12 mouse cellular contexts compared by ENCODE assay signal in the genomic region with DNA sequence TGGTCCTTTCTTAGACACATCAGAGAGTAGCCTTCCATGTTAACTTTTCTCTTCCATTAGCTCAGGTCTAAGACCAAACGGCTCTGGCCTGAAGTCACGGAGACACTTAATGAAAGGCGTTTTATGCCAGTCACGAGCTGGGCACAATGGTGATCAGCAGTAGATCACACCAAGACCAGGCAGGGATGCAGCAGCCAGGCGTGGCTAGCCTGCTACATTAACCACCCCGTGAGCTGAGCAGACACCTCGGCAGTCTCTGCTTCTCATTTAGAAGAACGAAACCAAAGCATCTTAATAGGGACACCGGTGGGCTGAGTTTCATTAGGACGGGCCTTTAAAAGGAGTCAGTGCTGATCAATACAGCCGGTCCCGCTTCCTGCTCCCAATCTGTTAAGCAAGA.
DNase-seq lines count a peak whose midpoint lies in the region; ATAC-seq lines count a peak whose summit lies in the region.
"Had no signal": no experiment of that assay in that cellular context is flagged by ENCODE, and none has a peak within 500 bp of the region (broad histone marks: within the 10 kb centered on the region; RNA-seq: fewer than 3 reads in every experiment).

No protein-coding gene starts in this region.

- no peak overlapping the region for H3K4me3 ChIP-seq in midbrain, embryonic 13.5 days (replicated peaks)
- no peak overlapping the region for H3K4me3 ChIP-seq in midbrain, embryonic 10.5 days
- no peak overlapping the region for H3K4me3 ChIP-seq in forebrain, embryonic 16.5 days (replicated peaks; ENCODE audit: low read length)
- H3K4me3 ChIP-seq in hindbrain, embryonic 14.5 days (replicated peaks; ENCODE audit: low read length): no peak overlapping the region
- no peak overlapping the region for H3K4me3 ChIP-seq in neural tube, embryonic 14.5 days (ENCODE audit: low read depth, low read length)
- H3K4me3 ChIP-seq: intestine, embryonic 15.5 days; liver, embryonic 13.5 days had no signal

- peak overlapping the region; percentile 59; the same call in 1 of the 2 replicates for H3K27ac ChIP-seq in midbrain, embryonic 13.5 days
- H3K27ac ChIP-seq in midbrain, embryonic 10.5 days (replicated peaks): no peak overlapping the region
- peak overlapping the region; percentile 83 for H3K27ac ChIP-seq in forebrain, embryonic 16.5 days (ENCODE audit: low read length)
- peak overlapping the region; percentile 70 for H3K27ac ChIP-seq in hindbrain, embryonic 14.5 days
- peak overlapping the region; percentile 72 for H3K27ac ChIP-seq in neural tube, embryonic 14.5 days (ENCODE audit: low read depth, low read length)
- H3K27ac ChIP-seq: intestine, embryonic 15.5 days; liver, embryonic 13.5 days had no signal

- no peak overlapping the region for H3K4me2 ChIP-seq in midbrain, embryonic 13.5 days (replicated peaks)
- H3K4me2 ChIP-seq in forebrain, embryonic 16.5 days (ENCODE audit: low read length): no peak overlapping the region
- no peak overlapping the region for H3K4me2 ChIP-seq in hindbrain, embryonic 14.5 days (replicated peaks)
- peak overlapping the region; percentile 12; the same call in 1 of the 2 replicates for H3K4me2 ChIP-seq in neural tube, embryonic 14.5 days (ENCODE audit: low read depth, low read length)
- H3K4me2 ChIP-seq: heart, embryonic 11.5 days; intestine, embryonic 15.5 days; liver, embryonic 13.5 days had no signal

- H3K9me3 ChIP-seq in midbrain, embryonic 13.5 days: no peaks in the 10 kb centered on the region
- no peaks in the 10 kb centered on the region for H3K9me3 ChIP-seq in midbrain, embryonic 10.5 days (replicated peaks)
- H3K9me3 ChIP-seq in forebrain, embryonic 16.5 days (ENCODE audit: control insufficient read depth, low read length): no peaks in the 10 kb centered on the region
- H3K9me3 ChIP-seq in hindbrain, embryonic 14.5 days (ENCODE audit: control insufficient read depth, low read length): no peaks in the 10 kb centered on the region
- H3K9me3 ChIP-seq in neural tube, embryonic 14.5 days (ENCODE audit: control insufficient read depth, low read length): no peaks in the 10 kb centered on the region
- H3K9me3 ChIP-seq: intestine, embryonic 15.5 days; liver, embryonic 13.5 days had no signal

- H3K27me3 ChIP-seq in midbrain, embryonic 13.5 days: no peaks in the 10 kb centered on the region
- no peaks in the 10 kb centered on the region for H3K27me3 ChIP-seq in midbrain, embryonic 10.5 days (ENCODE audit: low read depth, poor library complexity, severe bottlenecking)
- H3K27me3 ChIP-seq in forebrain, embryonic 16.5 days (replicated peaks; ENCODE audit: control insufficient read depth, insufficient read depth, low read length): no peaks in the 10 kb centered on the region
- no peaks in the 10 kb centered on the region for H3K27me3 ChIP-seq in hindbrain, embryonic 14.5 days (ENCODE audit: control insufficient read depth, insufficient read depth, low read length)
- H3K27me3 ChIP-seq in neural tube, embryonic 14.5 days (ENCODE audit: control insufficient read depth, insufficient read depth, low read length): no peaks in the 10 kb centered on the region
- H3K27me3 ChIP-seq: intestine, embryonic 15.5 days; liver, embryonic 13.5 days had no signal

- no peak for ATAC-seq in midbrain, embryonic 13.5 days
- ATAC-seq in forebrain, embryonic 16.5 days: peak; percentile 36; the same call in 1 of the 2 replicates
- ATAC-seq in hindbrain, embryonic 14.5 days (ENCODE audit: low FRiP score): no peak
- peak; percentile 62; the same call in 1 of the 2 replicates for ATAC-seq in neural tube, embryonic 14.5 days (ENCODE audit: low read depth)
- ATAC-seq: intestine, embryonic 15.5 days had no signal

- H3K36me3 ChIP-seq in midbrain, embryonic 13.5 days: no peaks in the 10 kb centered on the region
- H3K36me3 ChIP-seq in midbrain, embryonic 10.5 days: no peaks in the 10 kb centered on the region
- H3K36me3 ChIP-seq in forebrain, embryonic 16.5 days (ENCODE audit: control insufficient read depth, insufficient read depth): no peaks in the 10 kb centered on the region
- H3K36me3 ChIP-seq in hindbrain, embryonic 14.5 days (replicated peaks; ENCODE audit: control insufficient read depth, insufficient read depth): no peaks in the 10 kb centered on the region
- no peaks in the 10 kb centered on the region for H3K36me3 ChIP-seq in neural tube, embryonic 14.5 days (ENCODE audit: control insufficient read depth, insufficient read depth, low read length)
- H3K36me3 ChIP-seq: intestine, embryonic 15.5 days; liver, embryonic 13.5 days had no signal

- peaks cover 22% of the 10 kb centered on the region for H3K4me1 ChIP-seq in midbrain, embryonic 13.5 days (replicated peaks)
- H3K4me1 ChIP-seq in midbrain, embryonic 10.5 days: peaks cover 10% of the 10 kb centered on the region
- H3K4me1 ChIP-seq in forebrain, embryonic 16.5 days (replicated peaks; ENCODE audit: control insufficient read depth, insufficient read depth, low read length): peaks cover 19% of the 10 kb centered on the region
- peaks cover 25% of the 10 kb centered on the region for H3K4me1 ChIP-seq in hindbrain, embryonic 14.5 days (replicated peaks; ENCODE audit: control insufficient read depth, insufficient read depth, low read length)
- peaks cover 22% of the 10 kb centered on the region for H3K4me1 ChIP-seq in neural tube, embryonic 14.5 days (ENCODE audit: control insufficient read depth, insufficient read depth, low read length)
- H3K4me1 ChIP-seq: intestine, embryonic 15.5 days; liver, embryonic 13.5 days had no signal

- no peak overlapping the region for H3K9ac ChIP-seq in midbrain, embryonic 13.5 days (replicated peaks)
- H3K9ac ChIP-seq in forebrain, embryonic 16.5 days (replicated peaks; ENCODE audit: low read depth, low read length): no peak overlapping the region; the same call in 1 of the 2 replicates
- no peak overlapping the region for H3K9ac ChIP-seq in hindbrain, embryonic 14.5 days
- H3K9ac ChIP-seq in neural tube, embryonic 14.5 days (replicated peaks; ENCODE audit: low read depth, low read length): no peak overlapping the region
- H3K9ac ChIP-seq: intestine, embryonic 15.5 days; liver, embryonic 13.5 days had no signal

- 41% methylated on average over 12 of the region's 12 CpGs for WGBS in midbrain, embryonic 13.5 days
- 71% methylated on average over 12 of the region's 12 CpGs for WGBS in midbrain, embryonic 10.5 days
- 19% methylated on average over 12 of the region's 12 CpGs for WGBS in forebrain, embryonic 16.5 days
- WGBS in hindbrain, embryonic 14.5 days: 33% methylated on average over 12 of the region's 12 CpGs
- 22% methylated on average over 12 of the region's 12 CpGs for WGBS in neural tube, embryonic 14.5 days

- DNase-seq in midbrain, embryonic 10.5 days (ENCODE audit: low spot score): no peak
- no peak for DNase-seq in hindbrain, embryonic 14.5 days (ENCODE audit: low spot score)
- DNase-seq in lung, adult 18-20 months: no peak
- DNase-seq in adrenal gland, adult 8-10 months: no peak
- DNase-seq: gastrocnemius, postnatal 36 days; liver, embryonic 13.5 days; right cerebral cortex, postnatal 25 days had no signal

Comparison
In these comparisons a context has a peak if more than half of its experiments do, and no peak if none do; other contexts are left out.
1. ATAC-seq: peak in forebrain, embryonic 16.5 days (single experiment) and neural tube, embryonic 14.5 days (single experiment); none in midbrain, embryonic 13.5 days (single experiment) and hindbrain, embryonic 14.5 days (single experiment).